Mouse (Mus musculus) kidney, adult 2 months (tissue): Measurements from ENCODE around the gene Acsf2.

Source experiments
- CTCF ChIP-seq: fragments of 200-500 bp; conservative IDR thresholded peaks from 2 replicates; pipeline ENCODE4 v1.5.1; 2011; ENCODE audit warnings: low read depth, mild to moderate bottlenecking, control low read depth, low read length, moderate library complexity, mixed read lengths; ENCODE audit not compliant: insufficient read depth, insufficient read length
- POLR2A ChIP-seq: fragments of 200-500 bp; IDR thresholded peaks from one replicate; pipeline ENCODE4 v1.6.1; 2011; ENCODE audit warnings: low read depth, low read length, control low read depth

DNA sequence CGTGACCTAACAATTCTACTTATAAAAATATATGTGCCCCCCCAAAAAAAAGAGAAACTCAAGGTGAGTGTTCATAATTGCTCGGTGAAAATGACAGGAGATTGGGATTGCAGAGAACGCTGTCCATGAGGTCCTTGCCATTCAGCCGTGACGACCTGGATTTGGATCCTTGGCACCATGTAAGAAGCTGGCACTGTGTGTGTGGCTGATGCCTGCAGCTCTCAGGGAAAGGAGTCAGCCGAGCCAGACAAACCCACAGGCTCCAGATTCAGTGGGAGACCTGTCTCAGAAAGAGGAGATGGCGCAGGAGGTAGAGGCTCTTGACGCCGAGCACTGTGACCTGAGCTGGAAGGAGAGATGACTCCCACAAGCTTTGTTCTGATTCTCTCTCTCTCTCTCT lies 25.3 kb downstream of the Acsf2 start:
- TF ChIP-seq CTCF = no peak
- TF ChIP-seq POLR2A = no peak
